Mouse (Mus musculus) kidney, adult 18-20 months (tissue): ENCODE measurements around the gene Mfn1.
A peak's percentile ranks its signal among the peaks of the same experiment; 100 is the strongest.

Experiments
- DNase-seq: peaks from one replicate; pipeline ENCODE4 v3.0.0; 2021

Gene Mfn1

GRCm38 (mm10) chr3:32529303-32529898 is at the start of gene Mfn1:
Gene Mfn1 (plus strand): TSS chr3:32529465.
- DNase-seq: peak; percentile 95

GRCm38 (mm10) chr3:32479961-32480360 is 49.3 kb upstream of the Mfn1 start:
- DNase-seq: no peak

GRCm38 (mm10) chr3:32483035-32483434 is 46.2 kb upstream of the Mfn1 start:
- no peak for DNase-seq

- no peak for DNase-seq
Observed at GRCm38 (mm10) chr3:32486543-32486942, 42.7 kb upstream of the Mfn1 start.

GRCm38 (mm10) chr3:32488172-32488571 is 41.1 kb upstream of the Mfn1 start:
- no peak for DNase-seq

- DNase-seq: peak; percentile 3
Observed at GRCm38 (mm10) chr3:32490076-32490927, 39.0 kb upstream of the Mfn1 start.

- DNase-seq: no peak
Observed at GRCm38 (mm10) chr3:32490928-32491315, 38.3 kb upstream of the Mfn1 start.

- peak; percentile 3 for DNase-seq
Observed at GRCm38 (mm10) chr3:32492097-32493090, 36.9 kb upstream of the Mfn1 start, which contains the start of gene Kcnmb3. Gene Kcnmb3 (minus strand): TSS chr3:32492231.

- DNase-seq: peak; percentile 17
Observed at GRCm38 (mm10) chr3:32494387-32495087, 34.7 kb upstream of the Mfn1 start.

- DNase-seq: peak; percentile 8
Observed at GRCm38 (mm10) chr3:32495088-32495770, 34.0 kb upstream of the Mfn1 start.

GRCm38 (mm10) chr3:32495856-32496710 is 33.2 kb upstream of the Mfn1 start:
- peak; percentile 2 for DNase-seq

GRCm38 (mm10) chr3:32496711-32497070 is 32.6 kb upstream of the Mfn1 start:
- DNase-seq: no peak

- DNase-seq: no peak
Observed at GRCm38 (mm10) chr3:32500346-32500745, 28.9 kb upstream of the Mfn1 start.

GRCm38 (mm10) chr3:32505841-32506240 is 23.4 kb upstream of the Mfn1 start:
- no peak for DNase-seq

GRCm38 (mm10) chr3:32506366-32507225 is 22.7 kb upstream of the Mfn1 start:
- no peak for DNase-seq

- DNase-seq: peak; percentile 70
Observed at GRCm38 (mm10) chr3:32508666-32509324, 20.5 kb upstream of the Mfn1 start.

- no peak for DNase-seq
Observed at GRCm38 (mm10) chr3:32509496-32510374, 19.5 kb upstream of the Mfn1 start, which contains the start of gene Zfp639. Gene Zfp639 (plus strand): TSS chr3:32510259.
